Mouse (Mus musculus) liver, postnatal 0 days (tissue): ENCODE data around the gene Hist1h2ah. TPM values are rescaled to one million over a fixed set of nuclear protein-coding genes. Genes with fewer than 3 reads are reported as not detected.

Source experiments
- ATAC-seq: fragments of 200-750 bp; cut with Nextera tagmentation; 2 replicates; pipeline ENCODE4 v1.8.0; 2017; ENCODE audit warnings: mild to moderate bottlenecking, moderate library complexity
- DNase-seq: peaks from one replicate; pipeline ENCODE4 v3.0.0-alpha.2; 2016
- H3K27ac ChIP-seq: fragments of 300-500 bp; sonication (generic); 2 replicates; pipeline ENCODE4 v1.5.1; 2014; ENCODE audit warnings: antibody characterized with exemption, moderate library complexity, mild to moderate bottlenecking, low read depth
- H3K27me3 ChIP-seq: fragments of 300-500 bp; sonication (generic); 2 replicates; pipeline ENCODE4 v1.6.1; 2014; ENCODE audit warnings: low read length, control low read depth, mixed read lengths; ENCODE audit not compliant: insufficient read depth
- H3K36me3 ChIP-seq: fragments of 300-500 bp; sonication (generic); replicated peaks from 2 replicates; pipeline ENCODE4 v1.6.1; 2014; ENCODE audit warnings: mild to moderate bottlenecking, control low read depth, low read length, moderate library complexity, mixed read lengths; ENCODE audit not compliant: insufficient read depth
- H3K4me1 ChIP-seq: fragments of 300-500 bp; sonication (generic); 2 replicates; pipeline ENCODE4 v1.6.1; 2014; ENCODE audit warnings: antibody characterized with exemption, mild to moderate bottlenecking, control low read depth; ENCODE audit not compliant: insufficient read depth
- H3K4me2 ChIP-seq: fragments of 300-500 bp; sonication (generic); 2 replicates; pipeline ENCODE4 v1.6.1; 2014; ENCODE audit warnings: low read depth, mild to moderate bottlenecking, low read length, moderate library complexity, mixed read lengths
- H3K4me3 ChIP-seq: fragments of 300-500 bp; sonication (generic); 2 replicates; pipeline ENCODE4 v1.5.1; 2014; ENCODE audit warnings: low read depth, low read length
- H3K9ac ChIP-seq: fragments of 300-500 bp; sonication (generic); replicated peaks from 2 replicates; pipeline ENCODE4 v1.6.1; 2014; ENCODE audit warnings: mild to moderate bottlenecking, moderate library complexity
- H3K9me3 ChIP-seq: fragments of 300-500 bp; sonication (generic); 2 replicates; pipeline ENCODE4 v1.6.1; 2016; ENCODE audit warnings: mild to moderate bottlenecking, control low read depth, low read length, mixed read lengths
- CTCF ChIP-seq: sonication (generic); IDR thresholded peaks from 2 replicates; pipeline ENCODE4 v1.5.1; 2016; ENCODE audit warnings: antibody characterized with exemption, low read depth
- EP300 ChIP-seq: IDR thresholded peaks from 2 replicates; pipeline ENCODE4 v1.6.1; 2016; ENCODE audit warnings: antibody characterized with exemption, low read depth, mild to moderate bottlenecking
- WGBS: fragments of 180-500 bp; shearing (Covaris S2); extraction: QIAGEN DNeasy Blood & Tissue Kit; methylation state at CpG from one replicate; pipeline ENCODE4 v1.1.7; 2014; ENCODE audit not compliant: insufficient replicate concordance; 5-methylcytosine and 5-hydroxymethylcytosine counted together
- microRNA-seq: library from miRNA; unstranded; fragments of <30 nt; microRNA quantifications from one replicate; pipeline ENCODE4, GENCODE M21; 2016
- polyA plus RNA-seq: library from polyadenylated mRNA; unstranded; fragments of >200 nt; fragmentation: Nextera tagmentation; extraction: Ambion mirVana; gene quantifications from 2 replicates; pipeline ENCODE4 v1.2.1, GENCODE M21; 2015

Hist1h2ah gene
- polyA plus RNA-seq, 1 experiment from 2014 or later, result 9.9 TPM

DNA sequence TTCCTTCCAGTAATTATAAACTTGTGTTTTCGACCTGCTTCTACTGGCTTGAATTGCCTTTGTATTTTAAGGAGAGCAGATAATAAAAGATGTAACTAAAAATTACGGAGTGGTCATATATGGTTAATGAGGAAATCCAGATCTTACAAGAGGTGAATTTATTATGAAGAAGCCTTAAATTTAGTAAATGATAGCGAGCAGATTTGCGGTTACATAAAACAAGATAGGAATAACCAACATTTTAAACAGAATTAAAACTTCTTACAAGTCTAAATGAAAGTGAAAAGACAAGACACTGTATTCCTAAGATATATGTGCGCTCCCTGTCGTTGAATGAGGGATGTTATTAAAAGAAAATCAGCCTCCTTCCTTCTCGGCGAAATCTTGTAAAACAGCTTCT lies 40.5 kb downstream of the Hist1h2ah start:
- Histone ChIP-seq H3K4me1 (peaks cover 16% of the 10 kb centered on the region), H3K27me3 (peaks cover 54% of the 10 kb centered on the region), H3K4me2 (peak overlapping the region; percentile 66), H3K9ac (no peak overlapping the region; the same call in 1 of the 2 replicates), H3K4me3 (peak overlapping the region; percentile 44), H3K36me3 (no peaks in the 10 kb centered on the region), H3K27ac (no peak overlapping the region), H3K9me3 (peaks cover 3% of the 10 kb centered on the region; the same call in 1 of the 2 replicates)
- TF ChIP-seq CTCF (no peak), EP300 (no peak)
- ATAC-seq, result no peak
- 5% methylated on average over 8 of the region's 8 CpGs for WGBS
- no peak for DNase-seq

GRCm38 (mm10) chr13:21993957-21994738 lies 41.2 kb downstream of the Hist1h2ah start:
- H3K27me3 ChIP-seq, result peaks cover 46% of the 10 kb centered on the region
- WGBS, result 2% methylated on average over 22 of the region's 22 CpGs
- peak overlapping the region; percentile 66; the same call in 1 of the 2 replicates for H3K4me2 ChIP-seq
- TF ChIP-seq EP300, result no peak
- TF ChIP-seq CTCF, result no peak
- ATAC-seq, result 0 out of 2 replicates have a peak, but pooled peaks have one; percentile 13
- peaks cover 3% of the 10 kb centered on the region; the same call in 1 of the 2 replicates for H3K9me3 ChIP-seq
- peaks cover 16% of the 10 kb centered on the region for H3K4me1 ChIP-seq
- no peaks in the 10 kb centered on the region for H3K36me3 ChIP-seq
- H3K9ac ChIP-seq, result no peak overlapping the region
- H3K4me3 ChIP-seq, result no peak overlapping the region
- no peak overlapping the region for H3K27ac ChIP-seq
- peak; percentile 46 for DNase-seq

GRCm38 (mm10) chr13:21992550-21992949 lies 42.8 kb downstream of the Hist1h2ah start:
- Histone ChIP-seq H3K36me3 (no peaks in the 10 kb centered on the region), H3K27me3 (peaks cover 31% of the 10 kb centered on the region), H3K4me1 (peaks cover 16% of the 10 kb centered on the region), H3K9ac (no peak overlapping the region), H3K4me3 (no peak overlapping the region), H3K4me2 (no peak overlapping the region), H3K27ac (no peak overlapping the region), H3K9me3 (peaks cover 3% of the 10 kb centered on the region; the same call in 1 of the 2 replicates)
- WGBS, result 78% methylated on average over 5 of the region's 5 CpGs
- no peak for DNase-seq
- TF ChIP-seq EP300 (no peak), CTCF (no peak)
- ATAC-seq, result no peak

Small RNAs within 50 kb of the gene (microRNA-seq; reads per million reads assigned to microRNA genes)
- gene Gm26300, result not detected
- gene Gm44390, result not detected
- gene Gm44486, result not detected

Other genes starting within 250 kb of the Hist1h2ah start
- gene Hist1h2an, start 248.3 kb downstream of the Hist1h2ah start, polyA plus RNA-seq, result 8.4 and 11.4 TPM in 2 replicates
- 2.4 and 4.6 TPM in 2 replicates for gene Hist1h2bp, start 248.1 kb downstream of the Hist1h2ah start, polyA plus RNA-seq
- gene Hist1h2bq, start 225.4 kb downstream of the Hist1h2ah start, polyA plus RNA-seq, result 14.3 and 15.4 TPM in 2 replicates
- gene Hist1h2ao, start 225.1 kb downstream of the Hist1h2ah start, polyA plus RNA-seq, result not detected in 2 replicates
- gene Hist1h4m, start 223.8 kb downstream of the Hist1h2ah start, polyA plus RNA-seq, result not detected in 2 replicates
- 9.2 and 9.8 TPM in 2 replicates for gene Hist1h4n, start 203.4 kb downstream of the Hist1h2ah start, polyA plus RNA-seq
- 3,753 and 3,756 TPM in 2 replicates for gene Hist1h2ap, start 202.1 kb downstream of the Hist1h2ah start, polyA plus RNA-seq
- 14.9 and 15.6 TPM in 2 replicates for gene Hist1h2br, start 201.8 kb downstream of the Hist1h2ah start, polyA plus RNA-seq
- gene Zfp184, start 90.5 kb downstream of the Hist1h2ah start, polyA plus RNA-seq, result 0.27 and 0.32 TPM in 2 replicates
- gene Pom121l2, start 54.4 kb downstream of the Hist1h2ah start, polyA plus RNA-seq, result not detected in 2 replicates
- 0.92 and 1.1 TPM in 2 replicates for gene Prss16, start 25.8 kb downstream of the Hist1h2ah start, polyA plus RNA-seq
- 1.7 and 2.2 TPM in 2 replicates for gene Hist1h2bk, start 302 bp upstream of the Hist1h2ah start, polyA plus RNA-seq
- 18.0 and 18.3 TPM in 2 replicates for gene Hist1h4i, start 5.8 kb upstream of the Hist1h2ah start, polyA plus RNA-seq
- gene Hist1h2ag, start 7.4 kb upstream of the Hist1h2ah start, polyA plus RNA-seq, result 7.4 and 9.4 TPM in 2 replicates
- gene Hist1h2bj, start 7.6 kb upstream of the Hist1h2ah start, polyA plus RNA-seq, result 5.1 and 5.3 TPM in 2 replicates
- gene Vmn1r188, start 48.9 kb upstream of the Hist1h2ah start, polyA plus RNA-seq, result not detected in 2 replicates
- not detected in 2 replicates for gene Vmn1r189, start 70.3 kb upstream of the Hist1h2ah start, polyA plus RNA-seq
- not detected in 2 replicates for gene Vmn1r191, start 148.4 kb upstream of the Hist1h2ah start, polyA plus RNA-seq
- not detected in 2 replicates for gene Vmn1r192, start 155.6 kb upstream of the Hist1h2ah start, polyA plus RNA-seq
- gene Vmn1r193, start 187.6 kb upstream of the Hist1h2ah start, polyA plus RNA-seq, result not detected in 2 replicates
- not detected in 2 replicates for gene Vmn1r194, start 208.6 kb upstream of the Hist1h2ah start, polyA plus RNA-seq
- gene Vmn1r195, start 235.0 kb upstream of the Hist1h2ah start, polyA plus RNA-seq, result not detected in 2 replicates